Mouse (Mus musculus) hindbrain, embryonic 15.5 days (tissue): ENCODE data around the gene Anapc15. TPM values are rescaled to one million over a fixed set of nuclear protein-coding genes. Genes with fewer than 3 reads are reported as not detected.

ENCODE experiments used
- ATAC-seq: fragments of 200-750 bp; cut with Nextera tagmentation; 2 replicates; pipeline ENCODE4 v1.8.0; 2017; ENCODE audit warnings: low read depth, moderate number of reproducible peaks, moderate TSS enrichment; ENCODE audit not compliant: low FRiP score
- H3K27ac ChIP-seq: fragments of 300-500 bp; sonication (generic); replicated peaks from 2 replicates; pipeline ENCODE4 v1.5.1; 2015; ENCODE audit warnings: mild to moderate bottlenecking, inconsistent platforms
- H3K27me3 ChIP-seq: fragments of 300-500 bp; sonication (generic); 2 replicates; pipeline ENCODE4 v1.6.1; 2015; ENCODE audit warnings: control low read depth, inconsistent platforms
- H3K36me3 ChIP-seq: fragments of 300-500 bp; sonication (generic); 2 replicates; pipeline ENCODE4 v1.6.1; 2015; ENCODE audit warnings: control low read depth, inconsistent platforms
- H3K4me1 ChIP-seq: fragments of 300-500 bp; sonication (generic); replicated peaks from 2 replicates; pipeline ENCODE4 v1.6.1; 2015; ENCODE audit warnings: control low read depth, inconsistent platforms
- H3K4me2 ChIP-seq: fragments of 300-500 bp; sonication (generic); 2 replicates; pipeline ENCODE4 v1.6.1; 2015; ENCODE audit warnings: moderate library complexity, mild to moderate bottlenecking, inconsistent platforms
- H3K4me3 ChIP-seq: fragments of 300-500 bp; sonication (generic); 2 replicates; pipeline ENCODE4 v1.5.1; 2015; ENCODE audit warnings: mild to moderate bottlenecking, inconsistent platforms
- H3K9ac ChIP-seq: fragments of 300-500 bp; sonication (generic); 2 replicates; pipeline ENCODE4 v1.6.1; 2015; ENCODE audit warnings: inconsistent platforms
- H3K9me3 ChIP-seq: fragments of 300-500 bp; sonication (generic); 2 replicates; pipeline ENCODE4 v1.6.1; 2016; ENCODE audit warnings: control low read depth, inconsistent platforms
- WGBS: fragments of 180-500 bp; shearing (Covaris S2); methylation state at CpG from one replicate; pipeline ENCODE4 v1.1.7; 2015; 5-methylcytosine and 5-hydroxymethylcytosine counted together
- polyA plus RNA-seq: library from polyadenylated mRNA; unstranded; fragments of >200 nt; fragmentation: Nextera tagmentation; extraction: Ambion mirVana; gene quantifications from 2 replicates; pipeline ENCODE4 v1.2.1, GENCODE M21; 2015

The Anapc15 gene
- polyA plus RNA-seq, 1 experiment from 2014 or later: 77.5 TPM

DNA sequence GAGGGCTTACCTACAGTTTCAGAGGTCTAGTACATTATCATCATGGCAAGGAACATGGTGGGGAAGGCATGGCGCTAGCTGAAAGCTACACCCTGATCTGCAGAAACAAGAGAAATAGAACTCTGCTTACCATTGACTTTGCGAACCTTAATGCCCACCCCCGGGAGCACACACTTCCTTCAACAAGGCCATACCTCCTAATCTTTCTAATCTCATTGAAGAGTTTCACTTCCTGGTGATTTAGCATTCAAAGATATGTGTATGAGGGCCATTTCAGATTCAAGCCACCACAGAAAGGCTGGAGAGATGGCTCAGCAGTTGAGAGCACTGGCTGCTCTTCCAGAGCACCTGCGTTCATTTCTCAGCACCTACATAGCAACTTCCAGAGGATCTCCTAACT lies 6.4 kb upstream of the Anapc15 start, which contains the start of gene Folr2:
Folr2 (minus strand) TSS at position 101 of the 400 bp plus-strand sequence.
- ATAC-seq: no peak

DNA sequence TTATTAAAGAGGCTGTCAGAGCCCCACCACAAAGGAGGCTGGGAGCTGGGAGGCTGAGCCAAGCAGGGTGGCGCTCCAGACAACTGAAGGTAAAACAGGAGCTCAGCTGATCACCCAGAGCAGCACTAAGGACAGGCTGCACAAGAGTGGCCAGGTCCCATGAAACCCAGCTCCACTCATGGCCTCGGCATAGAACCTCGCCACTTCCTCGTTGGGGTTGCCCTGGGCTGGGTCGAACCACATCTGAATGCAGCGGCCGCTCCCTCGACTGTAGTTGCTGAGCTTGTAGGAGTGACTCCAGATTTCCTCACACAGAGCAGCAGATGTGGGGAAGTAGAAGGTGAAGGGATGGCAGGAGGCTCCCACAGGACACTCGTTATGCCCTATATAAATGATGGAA lies 5.2 kb upstream of the Anapc15 start:
- H3K4me1 ChIP-seq: no peaks in the 10 kb centered on the region
- ATAC-seq: no peak
- no peak overlapping the region for H3K9ac ChIP-seq
- no peak overlapping the region for H3K4me2 ChIP-seq
- H3K27ac ChIP-seq: no peak overlapping the region
- H3K36me3 ChIP-seq: no peaks in the 10 kb centered on the region
- no peaks in the 10 kb centered on the region for H3K9me3 ChIP-seq
- 91% methylated on average over 9 of the region's 9 CpGs for WGBS
- no peak overlapping the region for H3K4me3 ChIP-seq
- no peaks in the 10 kb centered on the region for H3K27me3 ChIP-seq

More for the DNA sequence above, 6.4 kb upstream of the Anapc15 start, which contains the start of gene Folr2:
- Histone ChIP-seq H3K9ac (no peak within 1 kb of the TSS), H3K4me2 (no peak within 1 kb of the TSS), H3K36me3 (no peaks in the 10 kb centered on the region), H3K27me3 (no peaks in the 10 kb centered on the region), H3K4me1 (no peaks in the 10 kb centered on the region), H3K9me3 (no peaks in the 10 kb centered on the region), H3K4me3 (no peak within 1 kb of the TSS), H3K27ac (no peak within 1 kb of the TSS)
- 90% methylated on average over 4 of the region's 4 CpGs for WGBS

- H3K27me3 ChIP-seq: no peaks in the 10 kb centered on the region
- no peak for ATAC-seq
- no peak overlapping the region for H3K27ac ChIP-seq
- H3K36me3 ChIP-seq: no peaks in the 10 kb centered on the region
- H3K4me3 ChIP-seq: no peak overlapping the region
- no peaks in the 10 kb centered on the region for H3K4me1 ChIP-seq
- H3K9ac ChIP-seq: no peak overlapping the region
- H3K4me2 ChIP-seq: no peak overlapping the region
- H3K9me3 ChIP-seq: no peaks in the 10 kb centered on the region
These were observed 2.5 kb upstream of the Anapc15 start for GRCm38 (mm10) chr7:101860978-101861377.

DNA sequence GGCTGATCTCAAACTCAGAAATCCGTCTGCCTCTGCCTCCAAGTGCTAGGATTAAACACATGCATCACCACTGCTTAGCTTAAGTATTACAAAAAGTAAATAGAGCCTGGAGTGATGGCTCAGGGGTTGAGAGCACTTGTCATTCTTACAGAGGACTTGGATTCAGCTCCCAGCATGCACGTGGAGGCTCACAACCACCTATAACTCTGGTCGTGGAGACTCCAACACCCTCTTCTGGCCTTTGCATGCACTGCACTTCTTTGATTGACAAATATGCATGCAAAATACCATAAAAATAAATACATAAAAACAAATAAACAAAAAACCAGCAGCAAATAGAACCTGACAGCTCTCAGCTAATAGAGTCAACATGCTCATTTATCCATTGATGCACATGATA lies 1.2 kb upstream of the Anapc15 start:
- Histone ChIP-seq H3K4me2 (no peak overlapping the region), H3K4me1 (no peaks in the 10 kb centered on the region), H3K27me3 (no peaks in the 10 kb centered on the region), H3K9ac (no peak overlapping the region), H3K9me3 (no peaks in the 10 kb centered on the region), H3K4me3 (no peak overlapping the region), H3K27ac (no peak overlapping the region), H3K36me3 (no peaks in the 10 kb centered on the region)
- no peak for ATAC-seq
- WGBS: 73% methylated on average over 3 of the region's 3 CpGs

DNA sequence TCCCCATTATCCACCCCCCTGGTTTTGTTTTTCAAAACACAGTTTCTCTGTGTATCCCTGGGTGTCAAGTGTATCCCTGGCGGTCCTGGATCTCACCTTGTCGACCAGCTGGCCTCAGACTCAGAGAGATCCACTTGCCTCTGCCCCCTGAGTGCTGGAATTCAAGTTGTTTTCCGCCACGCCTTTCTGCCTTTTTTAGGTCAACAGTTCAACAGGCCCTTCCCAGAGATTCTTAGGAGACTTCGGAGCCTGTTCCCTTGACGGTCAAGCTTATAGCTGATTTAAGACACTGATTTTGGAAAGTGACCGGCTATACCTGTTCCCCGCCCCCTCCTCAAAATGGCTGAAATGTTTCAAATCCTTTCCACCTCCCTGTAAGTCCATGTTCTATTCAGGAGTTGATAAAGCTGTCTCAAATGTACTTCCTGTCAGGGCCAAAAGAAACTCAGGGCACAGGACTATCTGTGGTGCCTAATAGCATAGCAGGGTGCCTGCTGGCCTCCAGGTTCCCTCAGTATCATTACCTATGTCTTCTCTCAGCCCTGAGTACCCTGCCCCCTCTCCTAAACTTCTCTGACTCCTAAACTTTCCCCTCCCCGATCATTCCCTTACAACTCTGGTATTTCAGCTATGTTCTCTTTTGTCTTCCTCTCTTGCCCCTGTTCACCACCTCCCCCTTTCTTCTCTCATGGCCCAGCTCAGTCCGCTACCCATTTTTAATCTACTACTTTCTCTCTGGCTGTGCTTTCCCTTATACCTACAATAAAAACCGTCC lies 3.2 kb downstream of the Anapc15 start:
- no peaks in the 10 kb centered on the region for H3K9me3 ChIP-seq
- WGBS: 82% methylated on average over 11 of the region's 11 CpGs
- no peak overlapping the region for H3K4me2 ChIP-seq
- no peak for ATAC-seq
- no peak overlapping the region for H3K4me3 ChIP-seq
- no peaks in the 10 kb centered on the region for H3K36me3 ChIP-seq
- H3K4me1 ChIP-seq: no peaks in the 10 kb centered on the region
- no peak overlapping the region for H3K9ac ChIP-seq
- no peaks in the 10 kb centered on the region for H3K27me3 ChIP-seq
- no peak overlapping the region for H3K27ac ChIP-seq

DNA sequence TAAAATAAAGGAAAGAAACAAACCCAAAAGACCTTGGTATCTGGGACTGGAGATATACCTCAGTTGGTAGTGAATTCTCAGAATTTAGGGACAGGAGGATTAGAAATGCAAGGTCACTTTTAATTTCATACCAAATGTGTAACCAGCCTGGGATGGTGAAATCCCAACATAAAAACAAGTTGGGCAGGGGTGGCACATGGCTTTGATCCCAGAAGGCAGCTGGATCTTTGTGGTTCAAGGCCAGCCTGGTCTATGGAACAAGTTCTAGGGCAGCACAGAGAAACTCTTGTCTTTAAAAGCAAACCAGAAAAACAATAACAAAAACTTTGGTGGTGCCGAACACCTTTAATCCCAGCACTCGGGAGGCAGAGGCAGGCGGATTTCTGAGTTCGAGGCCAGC lies 4.0 kb downstream of the Anapc15 start:
- Histone ChIP-seq H3K9me3 (no peaks in the 10 kb centered on the region), H3K9ac (no peak overlapping the region), H3K4me3 (no peak overlapping the region), H3K27ac (no peak overlapping the region), H3K4me2 (no peak overlapping the region), H3K27me3 (no peaks in the 10 kb centered on the region), H3K4me1 (no peaks in the 10 kb centered on the region), H3K36me3 (no peaks in the 10 kb centered on the region)
- over 99% methylated on average over 4 of the region's 4 CpGs for WGBS
- no peak for ATAC-seq

GRCm38 (mm10) chr7:101868241-101869162 lies 5.0 kb downstream of the Anapc15 start:
- Histone ChIP-seq H3K9me3 (no peaks in the 10 kb centered on the region), H3K27me3 (no peaks in the 10 kb centered on the region), H3K4me2 (no peak overlapping the region), H3K9ac (no peak overlapping the region), H3K36me3 (no peaks in the 10 kb centered on the region), H3K4me3 (no peak overlapping the region), H3K27ac (no peak overlapping the region), H3K4me1 (no peaks in the 10 kb centered on the region)
- ATAC-seq: no peak; the same call in 1 of the 2 replicates
- 52% methylated on average over 13 of the region's 13 CpGs for WGBS

DNA sequence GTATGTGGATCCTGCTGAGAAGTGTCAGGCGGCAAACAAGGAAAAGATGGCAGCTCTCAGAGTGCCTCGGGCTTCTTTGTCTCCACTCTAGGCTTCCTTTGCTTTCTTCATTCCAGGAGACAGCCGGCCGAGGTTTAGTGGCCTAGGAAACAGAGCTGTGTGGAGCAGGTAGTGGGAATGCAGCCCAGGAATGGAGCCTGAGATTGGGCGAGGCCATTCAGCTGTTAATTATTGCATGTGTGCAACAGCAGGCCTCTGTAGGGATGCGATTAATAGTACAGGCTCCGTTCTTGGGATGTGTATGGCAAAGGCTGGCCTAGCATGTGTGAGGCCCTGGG lies 5.6 kb downstream of the Anapc15 start:
- 45% methylated on average over 7 of the region's 7 CpGs for WGBS
- Histone ChIP-seq H3K9ac (no peak overlapping the region), H3K27ac (no peak overlapping the region), H3K27me3 (no peaks in the 10 kb centered on the region), H3K4me2 (no peak overlapping the region), H3K36me3 (no peaks in the 10 kb centered on the region), H3K4me3 (no peak overlapping the region), H3K4me1 (no peaks in the 10 kb centered on the region), H3K9me3 (no peaks in the 10 kb centered on the region)
- peak; percentile 30; the same call in 1 of the 2 replicates for ATAC-seq

GRCm38 (mm10) chr7:101870629-101871028 lies 7.1 kb downstream of the Anapc15 start, which contains the start of gene Folr1:
Gene Folr1 (minus strand): TSS chr7:101870788.
- no peak within 1 kb of the TSS for H3K4me2 ChIP-seq
- H3K9ac ChIP-seq: no peak within 1 kb of the TSS
- 74% methylated on average over 2 of the region's 2 CpGs for WGBS
- no peaks in the 10 kb centered on the region for H3K4me1 ChIP-seq
- no peaks in the 10 kb centered on the region for H3K9me3 ChIP-seq
- H3K27me3 ChIP-seq: no peaks in the 10 kb centered on the region
- no peak within 1 kb of the TSS for H3K27ac ChIP-seq
- no peak within 1 kb of the TSS for H3K4me3 ChIP-seq
- ATAC-seq: no peak
- no peaks in the 10 kb centered on the region for H3K36me3 ChIP-seq

GRCm38 (mm10) chr7:101871296-101871695 lies 7.8 kb downstream of the Anapc15 start:
- no peaks in the 10 kb centered on the region for H3K27me3 ChIP-seq
- no peak for ATAC-seq
- H3K4me3 ChIP-seq: no peak overlapping the region
- 88% methylated on average over 3 of the region's 3 CpGs for WGBS
- H3K4me1 ChIP-seq: no peaks in the 10 kb centered on the region
- no peaks in the 10 kb centered on the region for H3K9me3 ChIP-seq
- no peaks in the 10 kb centered on the region for H3K36me3 ChIP-seq
- H3K4me2 ChIP-seq: no peak overlapping the region
- H3K9ac ChIP-seq: no peak overlapping the region
- H3K27ac ChIP-seq: no peak overlapping the region

DNA sequence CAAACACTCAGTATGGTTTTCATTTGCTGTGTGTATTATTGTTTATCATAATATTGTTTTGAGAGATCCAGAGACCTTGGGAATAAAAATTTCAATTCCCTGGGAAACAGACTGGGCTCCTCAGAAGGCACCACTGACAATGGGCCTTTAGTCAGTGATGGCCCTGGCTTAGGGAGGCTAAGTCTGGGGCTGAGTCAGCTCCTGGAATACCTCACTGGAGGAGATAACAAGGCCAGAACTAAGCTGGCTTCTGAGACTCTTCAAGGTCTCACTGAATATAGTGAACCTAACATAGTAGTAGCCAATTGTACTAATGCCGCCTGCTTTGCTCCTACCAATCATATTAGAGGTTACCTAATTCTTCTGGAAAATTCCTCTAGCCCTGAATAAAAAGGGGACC lies 12.5 kb downstream of the Anapc15 start:
- no peak for ATAC-seq
- H3K9ac ChIP-seq: no peak overlapping the region
- no peaks in the 10 kb centered on the region for H3K4me1 ChIP-seq
- H3K27me3 ChIP-seq: no peaks in the 10 kb centered on the region
- H3K9me3 ChIP-seq: no peaks in the 10 kb centered on the region
- H3K36me3 ChIP-seq: no peaks in the 10 kb centered on the region
- no peak overlapping the region for H3K4me3 ChIP-seq
- H3K27ac ChIP-seq: no peak overlapping the region
- WGBS: 100% methylated on average over 1 of the region's 1 CpGs
- H3K4me2 ChIP-seq: no peak overlapping the region

DNA sequence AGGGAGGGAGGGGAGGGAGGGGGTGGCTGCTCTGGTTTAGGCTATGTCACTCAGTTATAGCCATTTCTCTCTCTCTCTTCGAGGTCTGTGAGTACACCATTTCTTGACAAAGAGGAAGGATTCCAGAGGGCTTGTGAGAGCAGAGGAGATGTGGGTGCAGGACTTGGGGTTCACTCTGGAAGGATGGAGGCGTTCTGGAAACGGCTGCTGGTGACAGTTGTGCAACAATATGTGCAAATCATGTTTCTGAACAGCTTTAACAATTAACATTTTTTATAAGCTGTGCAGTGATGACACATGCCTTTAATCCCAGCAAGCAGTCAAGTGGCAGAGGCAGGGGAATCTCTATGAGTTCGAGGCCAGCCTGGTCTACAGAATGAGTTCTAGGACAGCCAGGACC lies 17.3 kb downstream of the Anapc15 start:
- no peak overlapping the region for H3K27ac ChIP-seq
- ATAC-seq: no peak
- WGBS: 78% methylated on average over 4 of the region's 4 CpGs

More for the DNA sequence above, 17.3 kb downstream of the Anapc15 start:
- Histone ChIP-seq H3K4me2 (no peak overlapping the region), H3K4me1 (no peaks in the 10 kb centered on the region), H3K36me3 (no peaks in the 10 kb centered on the region), H3K4me3 (no peak overlapping the region), H3K27me3 (no peaks in the 10 kb centered on the region), H3K9ac (no peak overlapping the region), H3K9me3 (no peaks in the 10 kb centered on the region)
